Mouse (Mus musculus): ENCODE results near the gene Podxl.
A peak's percentile ranks its signal among the peaks of the same experiment; 100 is the strongest.
"Not testable (repeated sequence)": the region's sequence is repeated elsewhere in the genome, so short reads cannot be mapped to it uniquely, and the experiment has no call there.

The Podxl gene

DNA sequence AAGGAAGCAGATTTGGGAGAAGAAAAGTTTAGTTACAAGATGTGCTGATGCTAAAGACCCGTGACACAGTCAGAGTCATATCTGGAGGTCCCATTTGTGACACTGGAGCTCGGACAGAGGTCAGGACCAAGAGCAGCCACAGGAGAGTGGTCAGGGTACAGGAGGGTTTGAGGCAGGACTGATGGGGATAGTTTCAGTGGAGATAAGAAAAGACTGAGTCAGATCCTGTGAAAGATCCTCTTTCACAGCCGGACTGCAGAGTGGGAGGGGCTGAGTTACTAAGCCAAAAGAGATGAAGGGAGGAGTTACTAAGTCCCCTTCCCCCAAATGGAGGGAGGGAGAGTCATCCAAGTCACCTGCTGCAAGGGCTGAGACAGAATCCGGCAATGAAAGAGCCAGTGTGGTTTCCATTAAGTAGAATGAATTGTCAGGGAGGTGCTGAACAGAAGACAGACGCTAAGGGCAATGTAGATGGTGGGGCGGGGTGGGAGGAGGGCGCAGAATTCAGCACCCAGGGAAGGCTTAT is 4.4 kb upstream of the Podxl start:
- no peak for DNase-seq (ENCODE audit: low spot score in 2 of 2)

- peak in 1 of 2 experiments; percentile 37 for DNase-seq (ENCODE audit: low spot score in 2 of 2)
Measured at GRCm38 (mm10) chr6:31567200-31567599, 3.4 kb upstream of the Podxl start.

DNA sequence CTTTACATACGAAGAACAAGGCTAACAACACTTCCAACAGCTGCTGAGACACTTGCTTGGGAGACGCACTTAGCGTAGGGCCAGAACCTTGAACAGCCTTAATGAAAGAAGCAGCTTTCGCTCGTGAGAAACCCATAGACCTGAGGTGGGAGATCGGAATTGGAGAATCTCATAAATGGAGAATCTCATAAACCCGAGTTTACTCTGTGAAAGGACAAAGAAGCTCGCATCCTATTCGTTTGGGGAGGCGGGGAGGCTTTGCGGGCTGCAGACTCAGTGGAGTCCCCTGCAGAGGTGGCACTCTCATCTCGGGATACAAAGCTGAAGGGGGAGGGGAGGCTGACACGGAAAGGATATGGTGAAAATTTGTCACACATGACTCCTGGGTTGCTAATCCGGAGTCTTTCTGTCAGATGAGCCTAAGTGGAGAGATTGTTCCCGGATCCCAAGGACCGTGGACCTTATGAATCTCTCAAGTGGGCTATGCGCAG is 1.2 kb upstream of the Podxl start:
- no peak for DNase-seq (ENCODE audit: low spot score in 2 of 2)

GRCm38 (mm10) chr6:31564182-31564531 is 376 bp upstream of the Podxl start:
- no peak for DNase-seq (ENCODE audit: low spot score in 2 of 2)

GRCm38 (mm10) chr6:31562371-31563080 is 1.3 kb downstream of the Podxl start:
- DNase-seq (ENCODE audit: low spot score in 2 of 2): no peak

DNA sequence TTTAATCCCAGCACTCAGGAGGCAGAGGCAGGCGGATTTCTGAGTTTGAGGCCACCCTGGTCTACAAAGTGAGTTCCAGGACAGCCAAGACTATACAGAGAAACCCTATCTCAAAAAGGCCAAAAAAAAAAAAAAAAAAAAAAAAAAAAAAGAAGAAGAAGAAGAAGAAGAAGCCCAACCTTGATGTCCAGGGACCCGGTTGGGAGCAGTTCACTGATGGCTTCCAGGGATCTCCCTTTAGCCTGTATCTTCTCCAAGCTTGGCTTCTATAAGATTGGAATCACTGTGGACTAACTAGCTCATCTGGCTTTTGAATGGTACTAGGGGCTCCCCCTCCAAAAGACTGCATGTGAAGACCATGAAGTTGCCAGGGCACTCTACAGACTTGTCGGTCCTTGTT is 1.8 kb downstream of the Podxl start:
- not testable (repeated sequence) for DNase-seq (ENCODE audit: low spot score in 2 of 2)

- DNase-seq (ENCODE audit: low spot score in 2 of 2): no peak
Measured at GRCm38 (mm10) chr6:31560138-31560959, 3.4 kb downstream of the Podxl start.

DNA sequence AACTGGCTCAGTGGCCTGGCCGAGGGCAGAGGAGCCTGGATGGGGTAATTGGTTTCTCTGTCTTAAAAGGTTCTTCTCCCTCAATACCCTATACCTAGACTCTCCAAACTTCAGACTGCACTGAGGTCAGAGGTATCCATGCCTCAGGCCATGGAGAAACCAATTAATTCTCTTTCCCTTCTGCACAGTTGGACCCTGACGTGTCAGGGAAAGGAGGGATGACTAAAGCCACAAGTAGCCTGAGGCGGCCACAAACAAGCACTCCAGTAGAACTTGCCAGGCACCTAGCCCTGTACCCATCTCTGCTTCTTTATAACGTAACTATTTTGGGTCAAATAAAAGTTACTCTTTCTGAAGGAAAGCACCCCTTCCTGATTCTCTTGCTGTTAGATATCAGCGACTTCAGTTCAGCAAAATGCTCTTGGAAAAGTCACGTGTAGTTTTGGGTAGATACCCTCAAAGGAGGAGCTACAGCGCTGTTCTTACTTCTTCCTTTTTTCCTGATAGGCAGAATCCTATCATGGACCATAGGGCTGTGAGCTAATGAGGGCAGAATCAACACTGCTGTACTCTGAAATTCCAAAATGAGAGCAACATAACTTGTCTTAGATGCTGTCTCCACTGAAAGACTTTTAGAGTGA is 7.2 kb downstream of the Podxl start:
- no peak for DNase-seq (ENCODE audit: low spot score in 2 of 2)

DNA sequence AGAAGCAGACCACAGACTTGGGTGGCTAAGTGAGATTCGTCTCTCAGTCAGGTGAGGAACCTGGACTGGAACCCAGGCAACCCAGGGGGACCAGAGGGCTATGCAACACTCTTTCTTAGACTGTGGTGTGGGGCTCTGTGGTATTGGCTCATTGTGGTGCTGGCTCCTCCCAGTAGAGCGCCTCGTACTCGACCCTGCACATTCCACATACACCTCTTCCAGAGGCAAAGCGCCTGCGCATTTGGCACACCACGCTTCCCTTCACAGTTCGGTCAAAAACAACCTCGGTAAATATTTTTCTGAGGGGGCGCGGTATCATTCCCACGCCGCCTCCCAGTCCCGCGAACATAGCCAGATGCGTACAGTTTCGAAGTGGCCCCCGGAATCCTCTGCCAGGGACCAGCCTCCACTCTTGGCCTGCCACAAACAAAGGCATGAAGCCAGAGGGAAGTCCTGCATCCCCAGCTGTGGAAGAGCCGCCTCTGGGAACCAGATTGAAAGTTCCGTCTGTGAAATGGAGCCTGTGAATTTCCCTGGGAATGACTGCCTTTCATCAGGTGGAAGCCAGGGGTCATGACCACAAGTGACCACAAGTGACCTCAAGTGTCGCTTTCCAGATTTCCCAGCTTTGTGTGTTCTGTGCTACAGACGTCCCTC is 12.8 kb downstream of the Podxl start:
- DNase-seq (ENCODE audit: low spot score in 2 of 2): no peak

GRCm38 (mm10) chr6:31549361-31550051 is 14.3 kb downstream of the Podxl start:
- DNase-seq (ENCODE audit: low spot score in 2 of 2): no peak

GRCm38 (mm10) chr6:31544318-31544717 is 19.5 kb downstream of the Podxl start:
- no peak for DNase-seq (ENCODE audit: low spot score in 2 of 2)

- no peak for DNase-seq (ENCODE audit: low spot score in 2 of 2)
Measured at GRCm38 (mm10) chr6:31540018-31540417, 23.8 kb downstream of the Podxl start.

DNA sequence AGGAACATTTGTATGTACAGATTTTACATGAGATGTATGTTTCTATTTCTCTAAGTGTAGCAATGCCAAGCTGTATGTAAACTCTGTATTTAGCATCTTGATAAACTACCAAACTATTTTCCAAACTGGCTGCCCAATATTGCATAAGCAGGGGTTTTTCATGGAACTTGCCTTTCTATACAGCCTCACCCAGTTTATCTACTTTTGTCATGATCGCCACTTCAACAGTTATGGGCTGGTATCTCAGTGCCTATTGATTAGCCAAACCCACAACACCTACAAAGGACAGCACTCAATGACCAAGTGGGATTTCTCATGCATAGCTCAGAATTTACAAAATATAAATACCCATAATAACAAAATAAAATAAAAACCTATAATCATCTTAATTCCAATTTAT is 25.7 kb downstream of the Podxl start:
- no peak for DNase-seq (ENCODE audit: low spot score in 2 of 2)

DNA sequence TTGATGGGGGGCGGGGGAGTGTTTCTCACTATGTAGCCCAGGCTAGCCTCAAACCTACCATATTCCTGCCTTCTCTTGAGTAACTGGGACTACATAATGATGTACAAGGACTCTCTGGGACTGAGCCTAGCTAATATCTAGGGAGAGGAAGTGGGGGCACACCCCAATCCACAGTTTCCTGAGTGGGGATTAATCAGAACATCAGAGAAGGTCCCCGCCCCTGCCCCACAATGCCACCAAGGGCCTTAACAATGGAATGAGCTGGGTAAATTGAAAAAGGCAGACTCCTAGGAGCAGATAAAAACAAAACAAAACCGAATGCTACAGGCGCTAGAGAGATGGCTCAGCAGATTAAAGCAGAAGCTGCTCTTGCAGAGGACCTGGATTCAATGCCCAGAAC is 26.6 kb downstream of the Podxl start:
- DNase-seq (ENCODE audit: low spot score in 2 of 2): no peak

DNA sequence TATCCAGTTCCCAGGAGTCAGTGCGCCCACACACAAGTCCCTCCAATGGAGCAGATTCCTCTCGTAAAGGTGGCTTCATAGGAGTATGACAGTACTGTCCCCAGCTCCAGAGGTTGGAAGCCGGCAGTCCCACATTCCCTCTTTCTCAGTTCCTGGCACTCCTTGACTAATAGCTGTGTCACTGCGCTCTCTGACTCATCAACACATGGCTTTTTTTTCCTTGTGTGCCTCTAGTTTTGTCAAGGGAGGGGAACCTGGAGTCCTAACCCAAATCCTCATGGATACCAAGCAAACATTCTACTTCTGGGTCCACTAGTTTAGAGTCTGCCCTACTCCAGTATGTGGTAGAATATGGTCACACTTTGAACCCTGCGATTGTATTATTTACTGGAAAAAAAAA is 29.1 kb downstream of the Podxl start:
- no peak for DNase-seq (ENCODE audit: low spot score in 2 of 2)

DNA sequence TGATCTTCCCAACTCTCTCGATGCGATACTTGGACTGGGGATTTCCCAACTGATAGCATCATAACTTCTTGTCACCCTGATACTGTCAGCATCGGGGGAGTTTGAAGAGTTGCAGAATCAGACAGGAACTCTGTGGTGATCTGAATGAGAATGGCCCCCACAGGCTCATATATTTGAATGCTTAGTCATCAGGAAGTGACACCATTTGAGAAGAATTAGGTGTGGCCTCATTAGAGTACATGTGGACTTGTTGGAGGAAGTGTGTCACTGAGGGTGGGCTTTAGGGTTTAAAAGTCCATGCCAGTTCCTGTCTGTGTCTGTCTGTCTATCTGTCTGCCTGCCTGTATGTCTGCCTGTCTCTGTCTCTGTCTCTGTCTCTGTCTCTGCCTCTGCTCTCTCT is 31.9 kb downstream of the Podxl start:
- no peak for DNase-seq (ENCODE audit: low spot score in 2 of 2)

- no peak for DNase-seq (ENCODE audit: low spot score in 2 of 2)
Measured at GRCm38 (mm10) chr6:31528339-31528738, 35.4 kb downstream of the Podxl start.

DNA sequence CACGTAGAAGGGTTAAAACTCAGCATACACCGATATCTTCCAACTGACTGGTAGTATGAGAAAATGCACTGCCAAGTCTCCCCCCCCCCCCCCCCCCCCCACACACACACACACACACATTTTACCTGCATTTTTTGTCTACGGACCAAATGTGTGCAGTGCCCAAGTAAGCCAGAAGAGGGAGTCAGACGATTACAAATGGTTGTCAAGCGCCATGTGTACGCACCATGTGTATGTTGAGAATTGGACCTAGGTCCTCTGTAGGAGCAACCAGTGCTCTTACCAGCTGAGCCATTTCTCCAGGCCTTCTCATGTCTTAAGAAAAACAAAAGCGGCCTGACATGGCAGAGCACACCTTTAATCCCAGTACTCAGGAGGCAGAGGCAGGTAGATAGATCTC is 35.9 kb downstream of the Podxl start:
- peak in 1 of 2 experiments; percentile 80 for DNase-seq (ENCODE audit: low spot score in 2 of 2)

DNA sequence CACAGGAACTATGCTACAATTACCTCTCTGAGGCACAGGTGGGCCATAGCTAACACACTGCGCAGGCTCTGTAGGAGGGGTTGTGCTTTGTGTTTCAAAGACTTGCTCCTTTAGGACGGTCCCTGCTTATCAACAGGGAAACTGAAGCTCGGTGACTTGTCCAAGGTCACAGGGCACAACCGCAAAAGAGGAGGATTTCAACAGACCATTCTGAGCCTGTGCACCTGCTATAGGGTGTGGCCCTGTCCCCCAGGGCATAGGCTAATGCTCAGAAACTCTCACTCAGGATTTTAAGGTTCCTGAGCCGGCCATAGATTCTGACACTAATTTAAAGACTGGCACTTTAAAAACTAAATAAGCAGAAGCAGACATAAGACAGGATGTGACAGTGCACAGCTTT is 36.9 kb downstream of the Podxl start:
- DNase-seq (ENCODE audit: low spot score in 2 of 2): no peak

GRCm38 (mm10) chr6:31525231-31525900 is 38.4 kb downstream of the Podxl start:
- peak in 1 of 2 experiments; percentile 62 for DNase-seq (ENCODE audit: low spot score in 2 of 2)

- no peak for DNase-seq (ENCODE audit: low spot score in 2 of 2)
Measured at GRCm38 (mm10) chr6:31524647-31525046, 39.1 kb downstream of the Podxl start.
